Mouse (Mus musculus): ENCODE measurements at regions not wholly inside any gene's neighbourhood (a gene's known extent, or its start where the extent isn't known, plus 50 kb on each side); places are given as distances from the start of the nearest gene placed in this dataset.
A peak's percentile ranks its signal among the peaks of the same experiment; 100 is the strongest.

- DNase-seq (ENCODE audit: low spot score): no peak
- WGBS: 91% methylated on average over 2 of the region's 2 CpGs
Observed at GRCm38 (mm10) chr10:105652475-105652874, 78.2 kb upstream of the Tmtc2 start.

DNA sequence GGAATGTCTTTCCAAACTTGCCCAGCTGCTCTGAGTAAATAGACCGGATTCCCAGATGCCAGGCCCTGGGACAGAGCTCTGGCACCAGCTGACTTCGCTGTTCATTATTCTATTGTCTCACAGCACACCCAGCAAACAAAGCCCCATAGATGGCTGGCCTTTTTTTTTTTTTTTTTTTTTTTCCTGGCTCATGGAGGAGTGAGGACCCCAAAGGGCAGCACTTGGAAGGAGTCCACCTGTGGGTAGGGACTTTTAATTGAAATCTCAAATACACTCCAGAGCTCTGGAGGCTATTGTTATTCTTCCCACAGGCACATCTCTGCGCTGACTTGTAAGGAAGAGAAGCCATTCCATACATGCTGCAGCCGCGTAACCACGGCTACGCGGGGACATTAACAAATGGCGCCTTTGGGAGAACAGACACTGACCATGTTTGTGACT, 64.8 kb upstream of the Tmtc2 start:
- Histone ChIP-seq H3K4me2 (replicated peaks; ENCODE audit: low read depth, low read length) (no peak overlapping the region), H3K27ac (ENCODE audit: low read depth, low read length) (peak overlapping the region; percentile 79), H3K4me3 (ENCODE audit: low read depth, low read length) (no peak overlapping the region), H3K36me3 (ENCODE audit: control insufficient read depth, insufficient read depth, low read length) (no peaks in the 10 kb centered on the region), H3K9me3 (ENCODE audit: control insufficient read depth, low read length) (no peaks in the 10 kb centered on the region), H3K9ac (ENCODE audit: low read depth, low read length) (no peak overlapping the region), H3K4me1 (replicated peaks; ENCODE audit: control insufficient read depth, insufficient read depth, low read length) (no peaks in the 10 kb centered on the region), H3K27me3 (ENCODE audit: control insufficient read depth, insufficient read depth, low read length) (no peaks in the 10 kb centered on the region)
- 52% methylated on average over 9 of the region's 9 CpGs for WGBS
- DNase-seq (ENCODE audit: low spot score): peak; percentile 72
- peak; percentile 89 for ATAC-seq (ENCODE audit: low FRiP score)

More at GRCm38 (mm10) chr10:105652475-105652874, 78.2 kb upstream of the Tmtc2 start:
- Histone ChIP-seq H3K9me3 (ENCODE audit: control insufficient read depth, low read length) (no peaks in the 10 kb centered on the region), H3K9ac (ENCODE audit: low read depth, low read length) (no peak overlapping the region), H3K36me3 (ENCODE audit: control insufficient read depth, insufficient read depth, low read length) (no peaks in the 10 kb centered on the region), H3K27ac (ENCODE audit: low read depth, low read length) (no peak overlapping the region), H3K4me1 (replicated peaks; ENCODE audit: control insufficient read depth, insufficient read depth, low read length) (no peaks in the 10 kb centered on the region), H3K4me2 (replicated peaks; ENCODE audit: low read depth, low read length) (no peak overlapping the region), H3K4me3 (ENCODE audit: low read depth, low read length) (no peak overlapping the region), H3K27me3 (ENCODE audit: control insufficient read depth, insufficient read depth, low read length) (no peaks in the 10 kb centered on the region)
- ATAC-seq (ENCODE audit: low FRiP score): no peak

DNA sequence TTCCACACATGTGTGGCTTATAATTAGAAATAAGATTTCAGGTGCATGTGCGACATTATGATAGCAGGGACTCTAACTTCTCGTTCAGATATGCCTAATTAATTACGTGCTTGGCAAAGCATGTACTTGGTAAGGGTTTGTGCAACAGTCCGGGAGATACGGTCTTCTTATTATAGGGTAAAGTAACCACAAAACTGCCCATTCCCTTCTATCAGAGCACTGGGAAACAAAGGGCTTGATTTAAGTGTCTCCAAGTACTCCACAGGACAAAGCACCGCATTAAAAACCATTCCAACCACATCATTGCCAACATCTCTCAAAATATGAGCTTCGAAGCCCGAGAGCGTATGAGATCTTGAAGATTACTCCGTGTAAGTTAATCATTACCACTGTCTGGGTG, 64.2 kb upstream of the Tmtc2 start:
- 74% methylated on average over 10 of the region's 10 CpGs for WGBS
- peak overlapping the region; percentile 79 for H3K27ac ChIP-seq (ENCODE audit: low read depth, low read length)
- no peak overlapping the region for H3K4me3 ChIP-seq (ENCODE audit: low read depth, low read length)
- H3K9ac ChIP-seq (ENCODE audit: low read depth, low read length): no peak overlapping the region
- H3K4me2 ChIP-seq (replicated peaks; ENCODE audit: low read depth, low read length): no peak overlapping the region
- H3K4me1 ChIP-seq (replicated peaks; ENCODE audit: control insufficient read depth, insufficient read depth, low read length): no peaks in the 10 kb centered on the region
- H3K36me3 ChIP-seq (ENCODE audit: control insufficient read depth, insufficient read depth, low read length): no peaks in the 10 kb centered on the region
- H3K27me3 ChIP-seq (ENCODE audit: control insufficient read depth, insufficient read depth, low read length): no peaks in the 10 kb centered on the region
- no peak for DNase-seq (ENCODE audit: low spot score)
- peak; percentile 50 for ATAC-seq (ENCODE audit: low FRiP score)
- H3K9me3 ChIP-seq (ENCODE audit: control insufficient read depth, low read length): no peaks in the 10 kb centered on the region

GRCm38 (mm10) chr10:105626842-105627241, 52.6 kb upstream of the Tmtc2 start:
- H3K9ac ChIP-seq (ENCODE audit: low read depth, low read length): no peak overlapping the region
- H3K4me3 ChIP-seq (ENCODE audit: low read depth, low read length): no peak overlapping the region
- no peaks in the 10 kb centered on the region for H3K27me3 ChIP-seq (ENCODE audit: control insufficient read depth, insufficient read depth, low read length)
- H3K27ac ChIP-seq (ENCODE audit: low read depth, low read length): no peak overlapping the region
- 77% methylated on average over 3 of the region's 3 CpGs for WGBS
- H3K36me3 ChIP-seq (ENCODE audit: control insufficient read depth, insufficient read depth, low read length): no peaks in the 10 kb centered on the region
- ATAC-seq (ENCODE audit: low FRiP score) (no peak), DNase-seq (ENCODE audit: low spot score) (no peak)
- no peaks in the 10 kb centered on the region for H3K4me1 ChIP-seq (replicated peaks; ENCODE audit: control insufficient read depth, insufficient read depth, low read length)
- H3K4me2 ChIP-seq (replicated peaks; ENCODE audit: low read depth, low read length): no peak overlapping the region
- no peaks in the 10 kb centered on the region for H3K9me3 ChIP-seq (ENCODE audit: control insufficient read depth, low read length)

GRCm38 (mm10) chr10:105625324-105625950, 51.2 kb upstream of the Tmtc2 start:
- Histone ChIP-seq H3K9me3 (ENCODE audit: control insufficient read depth, low read length) (no peaks in the 10 kb centered on the region), H3K9ac (ENCODE audit: low read depth, low read length) (no peak overlapping the region), H3K27me3 (ENCODE audit: control insufficient read depth, insufficient read depth, low read length) (no peaks in the 10 kb centered on the region), H3K4me3 (ENCODE audit: low read depth, low read length) (no peak overlapping the region), H3K4me1 (replicated peaks; ENCODE audit: control insufficient read depth, insufficient read depth, low read length) (no peaks in the 10 kb centered on the region), H3K36me3 (ENCODE audit: control insufficient read depth, insufficient read depth, low read length) (no peaks in the 10 kb centered on the region), H3K4me2 (replicated peaks; ENCODE audit: low read depth, low read length) (no peak overlapping the region), H3K27ac (ENCODE audit: low read depth, low read length) (no peak overlapping the region)
- DNase-seq (ENCODE audit: low spot score): no peak
- no peak for ATAC-seq (ENCODE audit: low FRiP score)
- 79% methylated on average over 8 of the region's 8 CpGs for WGBS

All from hindbrain, embryonic 11.5 days (tissue).